Mouse (Mus musculus): ENCODE results near the gene Rad51ap2.

DNA sequence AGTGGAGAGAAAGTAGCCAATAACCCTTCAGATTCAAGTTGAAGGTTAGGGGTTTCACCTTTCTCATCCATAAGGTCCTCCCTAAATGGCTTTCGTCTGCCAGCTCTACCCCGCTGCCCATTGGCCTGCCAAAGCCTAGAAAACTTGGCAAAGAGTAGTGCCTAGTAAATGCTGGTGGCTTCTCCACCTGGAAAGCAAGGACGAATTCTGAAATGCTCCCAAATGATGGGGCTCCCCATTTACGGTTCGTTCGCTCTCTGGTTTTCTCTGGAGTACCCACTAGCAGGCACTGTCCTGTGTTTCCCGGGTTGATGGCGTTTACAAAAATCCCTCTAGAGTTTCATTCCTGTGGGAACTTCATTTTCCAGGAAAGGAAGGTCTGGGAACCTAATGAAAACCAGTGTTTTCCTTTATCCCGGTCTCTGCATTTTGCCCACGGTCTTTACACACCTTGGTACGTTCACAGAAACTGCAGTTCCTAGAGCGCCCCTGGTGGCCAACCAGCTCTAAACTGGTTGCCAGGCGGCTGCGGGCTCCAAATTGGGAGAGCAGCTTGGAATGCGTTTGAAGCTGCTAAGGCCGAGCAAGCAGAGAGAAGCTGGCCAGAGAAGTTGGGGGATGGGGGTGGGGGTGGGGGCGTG is 18.5 kb upstream of the Rad51ap2 start:
- no peak for TF ChIP-seq CEBPB (IDR thresholded peaks at IDR 0.05; ENCODE audit: insufficient read depth, poor library complexity, severe bottlenecking)
- TF ChIP-seq E2F4 (IDR thresholded peaks at IDR 0.05; ENCODE audit: insufficient read depth) = no peak
- no peak for TF ChIP-seq POLR2AphosphoS2 (IDR thresholded peaks at IDR 0.05; ENCODE audit: insufficient read length, low read depth)
- no peak for TF ChIP-seq POLR2A (IDR thresholded peaks at IDR 0.05; ENCODE audit: insufficient read length, low read depth)
- TF ChIP-seq SRF (IDR thresholded peaks at IDR 0.05; ENCODE audit: control insufficient read depth, insufficient read length, low read depth) = no peak
- no peak for TF ChIP-seq TCF12 (IDR thresholded peaks at IDR 0.05; ENCODE audit: insufficient read depth, poor library complexity, severe bottlenecking)
